Mouse (Mus musculus): ENCODE data around the gene Col5a1.

Col5a1 gene

DNA sequence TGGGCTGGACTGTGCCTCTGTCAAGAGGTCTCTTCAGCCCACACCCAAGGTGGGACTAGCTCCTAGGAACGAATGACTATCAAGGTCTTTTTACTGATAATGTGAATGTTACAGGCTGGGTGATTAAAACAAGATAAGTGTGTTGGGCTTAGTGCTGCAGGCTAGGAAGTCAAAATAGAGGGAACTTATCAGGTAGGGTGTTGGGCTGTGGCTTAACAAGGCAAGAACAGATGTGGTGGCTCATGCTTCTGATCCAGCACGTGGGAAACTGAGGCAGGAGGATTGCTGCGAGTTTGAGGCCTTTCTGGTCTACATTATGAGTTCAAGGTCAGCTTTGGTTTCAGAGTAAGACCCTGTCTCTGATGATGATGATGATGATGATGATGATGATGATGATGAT is 128.6 kb downstream of the Col5a1 start:
- no peaks in the 10 kb centered on the region for H3K4me1 ChIP-seq (replicated peaks; ENCODE audit: low read depth, low read length)
- H3K4me3 ChIP-seq (replicated peaks; ENCODE audit: low read length) = no peak overlapping the region
- no peaks in the 10 kb centered on the region for H3K27me3 ChIP-seq (ENCODE audit: insufficient read depth, low read length)
- TF ChIP-seq CTCF (conservative IDR thresholded peaks at IDR 0.05; ENCODE audit: low read length) (no peak), NANOG (IDR thresholded peaks at IDR 0.05; ENCODE audit: borderline replicate concordance, low read length) (no peak), POU5F1 (IDR thresholded peaks at IDR 0.05; ENCODE audit: borderline replicate concordance, low read length) (no peak)
- no peaks in the 10 kb centered on the region for H3K36me3 ChIP-seq (ENCODE audit: insufficient read depth, low read length)
- H3K9me3 ChIP-seq (ENCODE audit: low read length) = no peaks in the 10 kb centered on the region

DNA sequence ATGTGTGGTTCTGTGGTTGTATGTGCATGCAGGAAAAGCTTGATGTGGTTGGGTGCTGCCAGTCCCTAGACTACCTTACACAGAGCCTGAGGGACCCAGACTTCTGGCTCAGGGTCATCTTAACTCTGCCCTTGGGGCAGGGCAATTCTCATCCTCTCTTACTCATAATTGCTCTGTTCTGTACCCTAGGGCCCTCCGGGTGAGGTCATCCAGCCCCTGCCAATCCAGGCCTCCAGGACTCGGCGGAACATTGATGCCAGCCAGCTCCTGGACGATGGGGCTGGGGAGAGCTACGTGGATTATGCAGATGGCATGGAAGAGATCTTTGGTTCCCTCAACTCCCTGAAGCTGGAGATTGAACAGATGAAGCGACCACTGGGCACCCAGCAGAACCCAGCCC is 138.2 kb downstream of the Col5a1 start:
- Histone ChIP-seq H3K36me3 (ENCODE audit: insufficient read depth, low read length) (no peaks in the 10 kb centered on the region), H3K9me3 (ENCODE audit: low read length) (no peaks in the 10 kb centered on the region), H3K4me1 (replicated peaks; ENCODE audit: low read depth, low read length) (no peaks in the 10 kb centered on the region), H3K4me3 (replicated peaks; ENCODE audit: low read length) (no peak overlapping the region), H3K27me3 (ENCODE audit: insufficient read depth, low read length) (no peaks in the 10 kb centered on the region)
- no peak for TF ChIP-seq POU5F1 (IDR thresholded peaks at IDR 0.05; ENCODE audit: borderline replicate concordance, low read length)
- no peak for TF ChIP-seq CTCF (conservative IDR thresholded peaks at IDR 0.05; ENCODE audit: low read length)
- no peak for TF ChIP-seq NANOG (IDR thresholded peaks at IDR 0.05; ENCODE audit: borderline replicate concordance, low read length)

DNA sequence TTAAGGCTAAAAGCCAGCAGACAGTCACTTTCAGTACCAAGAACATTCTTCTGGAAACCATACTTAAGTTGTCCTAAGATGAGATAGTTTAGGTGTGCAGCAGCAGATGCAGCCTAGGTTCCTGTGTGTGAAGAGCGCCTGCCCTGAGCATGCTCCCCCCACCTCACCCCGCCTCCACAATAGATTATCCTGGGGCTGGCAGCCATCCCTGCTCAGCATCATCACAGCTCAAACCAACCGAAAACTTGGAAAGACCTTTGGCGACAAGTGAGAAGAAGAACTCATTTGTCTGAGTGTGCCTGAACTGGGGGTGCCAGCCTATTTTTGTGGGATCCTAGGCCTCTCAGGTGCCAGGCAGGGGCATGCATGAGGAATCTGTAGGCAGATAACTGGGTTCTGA is 139.6 kb downstream of the Col5a1 start:
- no peak for TF ChIP-seq POU5F1 (IDR thresholded peaks at IDR 0.05; ENCODE audit: borderline replicate concordance, low read length)
- TF ChIP-seq NANOG (IDR thresholded peaks at IDR 0.05; ENCODE audit: borderline replicate concordance, low read length) = no peak
- TF ChIP-seq CTCF (conservative IDR thresholded peaks at IDR 0.05; ENCODE audit: low read length) = no peak

DNA sequence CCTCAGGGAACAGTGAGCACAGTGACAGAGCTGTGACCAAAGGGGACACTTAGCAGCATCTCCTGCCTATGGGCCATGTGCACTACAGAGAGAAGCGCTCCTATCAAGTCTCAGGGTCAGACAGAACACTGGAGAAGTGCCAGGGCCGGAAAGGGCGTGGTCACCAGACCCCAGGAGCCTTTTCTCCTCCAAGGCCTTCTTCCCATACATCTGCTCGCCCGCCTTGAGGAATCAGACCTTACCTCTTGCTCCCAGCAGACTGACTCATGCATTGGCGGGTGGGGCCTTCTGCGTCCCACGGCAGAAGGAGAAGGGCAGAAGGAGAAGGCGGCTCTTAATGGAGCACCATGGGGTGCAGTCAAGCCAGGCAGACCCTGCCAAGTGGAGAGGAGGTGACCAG is 145.6 kb downstream of the Col5a1 start:
- Histone ChIP-seq H3K9me3 (ENCODE audit: low read length) (no peaks in the 10 kb centered on the region), H3K27me3 (ENCODE audit: insufficient read depth, low read length) (no peaks in the 10 kb centered on the region), H3K36me3 (ENCODE audit: insufficient read depth, low read length) (no peaks in the 10 kb centered on the region), H3K4me1 (replicated peaks; ENCODE audit: low read depth, low read length) (peaks cover 14% of the 10 kb centered on the region), H3K4me3 (replicated peaks; ENCODE audit: low read length) (no peak overlapping the region)
- TF ChIP-seq POU5F1 (IDR thresholded peaks at IDR 0.05; ENCODE audit: borderline replicate concordance, low read length) (no peak), NANOG (IDR thresholded peaks at IDR 0.05; ENCODE audit: borderline replicate concordance, low read length) (no peak), CTCF (conservative IDR thresholded peaks at IDR 0.05; ENCODE audit: low read length) (no peak)

More for the DNA sequence above, 139.6 kb downstream of the Col5a1 start:
- Histone ChIP-seq H3K4me3 (replicated peaks; ENCODE audit: low read length) (no peak overlapping the region), H3K27me3 (ENCODE audit: insufficient read depth, low read length) (no peaks in the 10 kb centered on the region), H3K9me3 (ENCODE audit: low read length) (no peaks in the 10 kb centered on the region), H3K36me3 (ENCODE audit: insufficient read depth, low read length) (no peaks in the 10 kb centered on the region), H3K4me1 (replicated peaks; ENCODE audit: low read depth, low read length) (no peaks in the 10 kb centered on the region)

DNA sequence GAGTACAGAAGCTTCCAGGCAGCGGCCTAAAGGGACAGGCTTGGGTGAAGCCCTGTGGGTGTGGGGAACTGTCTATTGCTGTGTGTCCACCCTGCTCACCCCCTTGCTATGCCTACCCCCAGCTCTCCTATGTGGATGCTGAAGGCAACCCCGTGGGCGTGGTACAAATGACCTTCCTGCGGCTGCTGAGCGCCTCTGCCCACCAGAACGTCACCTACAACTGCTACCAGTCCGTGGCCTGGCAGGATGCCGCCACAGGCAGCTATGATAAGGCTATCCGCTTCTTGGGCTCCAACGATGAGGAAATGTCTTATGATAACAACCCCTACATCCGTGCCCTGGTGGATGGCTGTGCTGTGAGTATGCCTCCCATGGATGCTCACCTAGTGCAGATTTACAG is 146.2 kb downstream of the Col5a1 start:
- H3K4me1 ChIP-seq (replicated peaks; ENCODE audit: low read depth, low read length) = peaks cover 14% of the 10 kb centered on the region
- no peaks in the 10 kb centered on the region for H3K9me3 ChIP-seq (ENCODE audit: low read length)
- no peaks in the 10 kb centered on the region for H3K36me3 ChIP-seq (ENCODE audit: insufficient read depth, low read length)
- H3K27me3 ChIP-seq (ENCODE audit: insufficient read depth, low read length) = no peaks in the 10 kb centered on the region
- H3K4me3 ChIP-seq (replicated peaks; ENCODE audit: low read length) = 0 out of 2 replicates have a peak overlapping the region, but pooled peaks have one; percentile 13
- TF ChIP-seq NANOG (IDR thresholded peaks at IDR 0.05; ENCODE audit: borderline replicate concordance, low read length) (no peak), POU5F1 (IDR thresholded peaks at IDR 0.05; ENCODE audit: borderline replicate concordance, low read length) (no peak), CTCF (conservative IDR thresholded peaks at IDR 0.05; ENCODE audit: low read length) (no peak)

DNA sequence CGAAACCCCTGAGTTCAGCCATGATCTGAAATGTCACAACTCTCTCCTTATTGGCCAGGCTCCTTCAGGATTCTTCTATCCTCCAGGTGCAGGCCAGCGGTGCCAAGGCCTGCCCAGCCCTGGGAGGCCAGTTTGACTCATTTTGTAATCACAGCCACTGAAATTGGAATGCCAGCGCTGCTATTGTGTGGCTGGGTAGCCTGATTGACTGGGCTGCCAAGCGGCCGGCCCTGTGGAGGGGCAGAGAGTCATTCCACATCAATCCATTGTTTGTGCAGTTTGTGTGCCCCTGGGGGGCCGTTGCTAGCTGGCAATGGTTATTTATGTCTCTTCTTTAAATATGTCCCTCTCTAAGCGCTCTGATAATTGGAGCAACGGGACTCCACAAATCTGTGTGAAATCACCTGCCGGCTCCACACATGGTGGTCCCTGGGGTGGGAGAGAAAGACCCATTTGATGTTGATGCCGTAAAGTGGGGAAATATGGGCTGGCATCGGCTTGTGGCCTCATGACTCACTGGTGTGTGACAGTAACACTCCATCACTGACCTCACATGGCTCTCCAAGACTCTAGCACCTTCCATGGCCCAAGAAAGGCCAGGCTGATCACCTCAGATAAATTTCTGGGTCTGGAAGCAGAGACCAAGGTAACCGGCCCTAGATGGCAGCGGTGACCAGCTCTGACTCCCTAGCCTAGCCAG is 147.9 kb downstream of the Col5a1 start:
- H3K36me3 ChIP-seq (ENCODE audit: insufficient read depth, low read length) = no peaks in the 10 kb centered on the region
- H3K4me3 ChIP-seq (replicated peaks; ENCODE audit: low read length) = no peak overlapping the region
- no peaks in the 10 kb centered on the region for H3K27me3 ChIP-seq (ENCODE audit: insufficient read depth, low read length)
- peaks cover 14% of the 10 kb centered on the region for H3K4me1 ChIP-seq (replicated peaks; ENCODE audit: low read depth, low read length)
- H3K9me3 ChIP-seq (ENCODE audit: low read length) = no peaks in the 10 kb centered on the region
- no peak for TF ChIP-seq NANOG (IDR thresholded peaks at IDR 0.05; ENCODE audit: borderline replicate concordance, low read length)
- no peak for TF ChIP-seq CTCF (conservative IDR thresholded peaks at IDR 0.05; ENCODE audit: low read length)
- no peak for TF ChIP-seq POU5F1 (IDR thresholded peaks at IDR 0.05; ENCODE audit: borderline replicate concordance, low read length)

DNA sequence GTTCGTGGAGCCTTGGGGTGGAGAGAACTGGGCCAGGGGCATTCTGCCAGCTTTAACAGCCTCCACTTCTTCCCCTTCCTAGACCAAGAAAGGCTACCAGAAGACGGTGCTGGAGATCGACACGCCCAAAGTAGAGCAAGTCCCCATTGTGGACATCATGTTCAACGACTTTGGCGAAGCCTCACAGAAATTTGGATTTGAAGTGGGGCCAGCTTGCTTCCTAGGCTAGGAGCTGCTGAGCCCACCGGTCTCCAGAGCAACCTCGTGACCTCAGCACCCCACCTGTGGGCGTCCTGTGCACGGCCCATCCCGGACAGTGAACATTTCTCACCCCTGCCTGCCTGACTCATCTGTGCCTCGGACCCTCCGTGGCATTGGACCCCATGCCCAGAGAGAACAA is 150.6 kb downstream of the Col5a1 start:
- Histone ChIP-seq H3K4me3 (replicated peaks; ENCODE audit: low read length) (no peak overlapping the region), H3K4me1 (replicated peaks; ENCODE audit: low read depth, low read length) (peaks cover 10% of the 10 kb centered on the region), H3K27me3 (ENCODE audit: insufficient read depth, low read length) (no peaks in the 10 kb centered on the region), H3K36me3 (ENCODE audit: insufficient read depth, low read length) (no peaks in the 10 kb centered on the region), H3K9me3 (ENCODE audit: low read length) (peaks cover 4% of the 10 kb centered on the region; the same call in 1 of the 2 replicates)
- TF ChIP-seq CTCF (conservative IDR thresholded peaks at IDR 0.05; ENCODE audit: low read length) (no peak), POU5F1 (IDR thresholded peaks at IDR 0.05; ENCODE audit: borderline replicate concordance, low read length) (no peak), NANOG (IDR thresholded peaks at IDR 0.05; ENCODE audit: borderline replicate concordance, low read length) (no peak)

DNA sequence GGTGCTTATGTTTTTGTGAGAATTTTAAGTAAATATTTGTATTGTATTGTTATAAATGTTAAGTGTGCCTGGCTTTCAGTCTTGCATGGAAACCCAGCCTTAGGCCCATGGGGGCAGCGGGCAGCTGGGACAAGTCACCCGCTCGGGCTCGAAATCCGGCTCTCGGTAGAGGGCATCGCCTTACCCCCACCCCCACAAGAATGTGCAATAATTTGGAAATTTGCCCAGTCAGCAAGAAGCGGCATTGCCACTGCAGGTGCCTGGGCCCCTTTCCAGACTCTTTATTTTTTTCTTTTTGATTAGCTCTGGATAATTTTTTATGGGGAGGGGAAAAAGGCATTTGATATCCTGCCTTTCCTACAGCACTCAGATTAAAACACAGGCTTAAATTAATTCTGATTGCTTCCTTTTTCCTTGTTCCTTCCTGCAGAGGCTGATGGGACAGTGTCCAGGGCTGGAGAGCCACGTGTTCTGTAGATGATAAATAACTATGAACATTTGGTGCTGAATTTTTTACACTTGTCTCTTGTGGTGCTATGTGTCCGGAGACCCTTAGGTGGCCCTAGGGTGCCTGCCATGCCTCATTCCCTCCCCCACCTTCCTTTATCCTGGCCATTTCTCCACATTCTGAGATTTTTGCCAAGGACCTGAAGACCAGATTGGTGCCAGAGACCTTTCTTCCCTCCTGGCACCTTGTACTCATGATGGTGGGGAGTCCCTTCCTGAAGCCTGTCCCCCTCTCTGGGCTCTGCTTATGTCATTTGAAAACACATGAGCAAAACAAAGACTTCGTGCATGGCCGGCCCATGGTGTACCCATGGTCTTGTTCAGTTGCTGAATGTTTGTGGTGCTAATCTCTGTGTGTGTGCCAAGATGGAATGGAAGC is 151.5 kb downstream of the Col5a1 start:
- no peak for TF ChIP-seq NANOG (IDR thresholded peaks at IDR 0.05; ENCODE audit: borderline replicate concordance, low read length)
- TF ChIP-seq POU5F1 (IDR thresholded peaks at IDR 0.05; ENCODE audit: borderline replicate concordance, low read length) = no peak
- TF ChIP-seq CTCF (conservative IDR thresholded peaks at IDR 0.05; ENCODE audit: low read length) = no peak
- Histone ChIP-seq H3K27me3 (ENCODE audit: insufficient read depth, low read length) (no peaks in the 10 kb centered on the region), H3K36me3 (ENCODE audit: insufficient read depth, low read length) (no peaks in the 10 kb centered on the region)

More for the DNA sequence above, 151.5 kb downstream of the Col5a1 start:
- Histone ChIP-seq H3K9me3 (ENCODE audit: low read length) (peaks cover 14% of the 10 kb centered on the region), H3K4me1 (replicated peaks; ENCODE audit: low read depth, low read length) (peaks cover under 1% of the 10 kb centered on the region; the same call in 1 of the 2 replicates), H3K4me3 (replicated peaks; ENCODE audit: low read length) (no peak overlapping the region)
